Mouse (Mus musculus) midbrain, embryonic 14.5 days (tissue): ENCODE measurements around the gene Gramd4. TPM values are rescaled to one million over a fixed set of nuclear protein-coding genes. Genes with fewer than 3 reads are reported as not detected.

Experiments
- ATAC-seq: fragments of 200-750 bp; cut with Nextera tagmentation; 2 replicates; pipeline ENCODE4 v1.8.0; 2017; ENCODE audit warnings: moderate number of reproducible peaks, moderate library complexity; ENCODE audit not compliant: low FRiP score, low TSS enrichment
- DNase-seq: peaks from one replicate; pipeline ENCODE4 v3.0.0-alpha.2; 2015
- H3K27ac ChIP-seq: fragments of 300-500 bp; sonication (generic); replicated peaks from 2 replicates; pipeline ENCODE4 v1.5.1; 2014; ENCODE audit warnings: mild to moderate bottlenecking, low read depth, low read length, moderate library complexity
- H3K27me3 ChIP-seq: fragments of 300-500 bp; sonication (generic); 2 replicates; pipeline ENCODE4 v1.6.1; 2014; ENCODE audit warnings: low read length, control low read depth, mixed read lengths; ENCODE audit not compliant: control insufficient read depth, insufficient read depth
- H3K36me3 ChIP-seq: fragments of 300-500 bp; sonication (generic); 2 replicates; pipeline ENCODE4 v1.6.1; 2014; ENCODE audit warnings: low read length, control low read depth; ENCODE audit not compliant: control insufficient read depth, insufficient read depth
- H3K4me1 ChIP-seq: fragments of 300-500 bp; sonication (generic); 2 replicates; pipeline ENCODE4 v1.6.1; 2014; ENCODE audit warnings: mild to moderate bottlenecking, antibody characterized with exemption, low read length, control low read depth; ENCODE audit not compliant: control insufficient read depth, insufficient read depth
- H3K4me2 ChIP-seq: fragments of 300-500 bp; sonication (generic); 2 replicates; pipeline ENCODE4 v1.6.1; 2014; ENCODE audit warnings: mild to moderate bottlenecking, low read length, moderate library complexity
- H3K4me3 ChIP-seq: fragments of 300-500 bp; sonication (generic); replicated peaks from 2 replicates; pipeline ENCODE4 v1.5.1; 2014; ENCODE audit warnings: low read depth, low read length
- H3K9ac ChIP-seq: fragments of 300-500 bp; sonication (generic); replicated peaks from 2 replicates; pipeline ENCODE4 v1.6.1; 2014; ENCODE audit warnings: mild to moderate bottlenecking, low read length, moderate library complexity
- H3K9me3 ChIP-seq: fragments of 300-500 bp; sonication (generic); 2 replicates; pipeline ENCODE4 v1.6.1; 2016; ENCODE audit warnings: low read length, control low read depth, mixed read lengths; ENCODE audit not compliant: control insufficient read depth
- WGBS: fragments of 180-500 bp; shearing (Covaris S2); extraction: QIAGEN DNeasy Blood & Tissue Kit; methylation state at CpG from one replicate; pipeline ENCODE4 v1.1.7; 2014; 5-methylcytosine and 5-hydroxymethylcytosine counted together
- polyA plus RNA-seq: library from polyadenylated mRNA; unstranded; fragments of >200 nt; fragmentation: Nextera tagmentation; extraction: Ambion mirVana; gene quantifications from 2 replicates; pipeline ENCODE4 v1.2.1, GENCODE M21; 2014

The Gramd4 gene
- polyA plus RNA-seq, 1 experiment from 2014 or later, result 29.5 TPM

GRCm38 (mm10) chr15:86117115-86118100, 59.9 kb downstream of the Gramd4 start:
- Histone ChIP-seq H3K27ac (0 out of 2 replicates have a peak overlapping the region, but pooled peaks have one; percentile 5), H3K4me3 (no peak overlapping the region), H3K4me2 (no peak overlapping the region), H3K27me3 (no peaks in the 10 kb centered on the region), H3K9me3 (no peaks in the 10 kb centered on the region), H3K36me3 (peaks cover 40% of the 10 kb centered on the region), H3K4me1 (peaks cover 12% of the 10 kb centered on the region), H3K9ac (no peak overlapping the region)
- 74% methylated on average over 14 of the region's 15 CpGs for WGBS
- DNase-seq (no peak), ATAC-seq (no peak)

GRCm38 (mm10) chr15:86119186-86119585, 61.7 kb downstream of the Gramd4 start:
- no peaks in the 10 kb centered on the region for H3K27me3 ChIP-seq

GRCm38 (mm10) chr15:86122261-86122949, 64.9 kb downstream of the Gramd4 start:
- no peak overlapping the region for H3K4me2 ChIP-seq
- H3K27me3 ChIP-seq, result no peaks in the 10 kb centered on the region
- DNase-seq (no peak), ATAC-seq (no peak)
- no peaks in the 10 kb centered on the region for H3K9me3 ChIP-seq
- H3K36me3 ChIP-seq, result peaks cover 76% of the 10 kb centered on the region
- no peak overlapping the region for H3K4me3 ChIP-seq
- H3K27ac ChIP-seq, result no peak overlapping the region
- WGBS, result 93% methylated on average over 9 of the region's 9 CpGs
- no peaks in the 10 kb centered on the region for H3K4me1 ChIP-seq
- H3K9ac ChIP-seq, result no peak overlapping the region

More at GRCm38 (mm10) chr15:86119186-86119585, 61.7 kb downstream of the Gramd4 start:
- Histone ChIP-seq H3K9ac (no peak overlapping the region), H3K4me2 (no peak overlapping the region), H3K9me3 (no peaks in the 10 kb centered on the region), H3K4me3 (no peak overlapping the region), H3K36me3 (peaks cover 54% of the 10 kb centered on the region), H3K4me1 (no peaks in the 10 kb centered on the region), H3K27ac (no peak overlapping the region)
- WGBS, result 97% methylated on average over 7 of the region's 7 CpGs
- DNase-seq (no peak), ATAC-seq (no peak)

- 97% methylated on average over 4 of the region's 4 CpGs for WGBS
- no peaks in the 10 kb centered on the region for H3K9me3 ChIP-seq
Observed at GRCm38 (mm10) chr15:86123409-86123808, 65.9 kb downstream of the Gramd4 start.

GRCm38 (mm10) chr15:86124359-86124758, 66.9 kb downstream of the Gramd4 start:
- no peak overlapping the region for H3K9ac ChIP-seq
- peak; percentile 81 for DNase-seq
- H3K4me1 ChIP-seq, result no peaks in the 10 kb centered on the region
- no peak overlapping the region for H3K4me2 ChIP-seq
- ATAC-seq, result no peak
- H3K27me3 ChIP-seq, result no peaks in the 10 kb centered on the region
- WGBS, result 48% methylated on average over 1 of the region's 1 CpGs
- no peak overlapping the region for H3K27ac ChIP-seq
- no peak overlapping the region for H3K4me3 ChIP-seq
- peaks cover 83% of the 10 kb centered on the region for H3K36me3 ChIP-seq
- H3K9me3 ChIP-seq, result no peaks in the 10 kb centered on the region

More at GRCm38 (mm10) chr15:86123409-86123808, 65.9 kb downstream of the Gramd4 start:
- Histone ChIP-seq H3K9ac (no peak overlapping the region), H3K4me2 (no peak overlapping the region), H3K4me3 (no peak overlapping the region), H3K4me1 (no peaks in the 10 kb centered on the region), H3K27me3 (no peaks in the 10 kb centered on the region), H3K27ac (no peak overlapping the region), H3K36me3 (peaks cover 83% of the 10 kb centered on the region)
- ATAC-seq (no peak), DNase-seq (no peak)

GRCm38 (mm10) chr15:86129036-86129435, 71.5 kb downstream of the Gramd4 start:
- Histone ChIP-seq H3K27ac (no peak overlapping the region), H3K4me1 (no peaks in the 10 kb centered on the region)
- no peak for DNase-seq

GRCm38 (mm10) chr15:86130657-86131056, 73.2 kb downstream of the Gramd4 start:
- DNase-seq (no peak), ATAC-seq (no peak)
- no peaks in the 10 kb centered on the region for H3K27me3 ChIP-seq
- WGBS, result 92% methylated on average over 10 of the region's 10 CpGs
- no peak overlapping the region for H3K4me3 ChIP-seq
- H3K9me3 ChIP-seq, result no peaks in the 10 kb centered on the region
- H3K4me1 ChIP-seq, result no peaks in the 10 kb centered on the region
- no peak overlapping the region for H3K27ac ChIP-seq
- no peak overlapping the region for H3K4me2 ChIP-seq
- H3K9ac ChIP-seq, result no peak overlapping the region
- peaks cover 87% of the 10 kb centered on the region for H3K36me3 ChIP-seq

More at GRCm38 (mm10) chr15:86129036-86129435, 71.5 kb downstream of the Gramd4 start:
- peaks cover 88% of the 10 kb centered on the region for H3K36me3 ChIP-seq
- no peak for ATAC-seq
- H3K27me3 ChIP-seq, result no peaks in the 10 kb centered on the region
- H3K9me3 ChIP-seq, result no peaks in the 10 kb centered on the region
- no peak overlapping the region for H3K4me3 ChIP-seq
- H3K4me2 ChIP-seq, result no peak overlapping the region
- 94% methylated on average over 3 of the region's 3 CpGs for WGBS
- H3K9ac ChIP-seq, result no peak overlapping the region

GRCm38 (mm10) chr15:86134941-86135783, 77.7 kb downstream of the Gramd4 start:
- peak; percentile 68 for ATAC-seq
- Histone ChIP-seq H3K36me3 (peaks cover 60% of the 10 kb centered on the region), H3K4me2 (no peak overlapping the region), H3K9me3 (no peaks in the 10 kb centered on the region), H3K4me1 (no peaks in the 10 kb centered on the region), H3K9ac (no peak overlapping the region; the same call in 1 of the 2 replicates), H3K27ac (peak overlapping the region; percentile 70), H3K4me3 (no peak overlapping the region), H3K27me3 (no peaks in the 10 kb centered on the region)
- DNase-seq, result peak; percentile 94
- WGBS, result 38% methylated on average over 18 of the region's 18 CpGs
